Mouse (Mus musculus) limb, embryonic 11.5 days (tissue): ENCODE measurements around the gene Nucb1. TPM values are rescaled to one million over a fixed set of nuclear protein-coding genes. Genes with fewer than 3 reads are reported as not detected.

ENCODE experiments used
- ATAC-seq: fragments of 200-750 bp; cut with Nextera tagmentation; 2 replicates; pipeline ENCODE4 v1.8.0; 2017; ENCODE audit warnings: low read depth; ENCODE audit not compliant: insufficient number of reproducible peaks, low FRiP score, low TSS enrichment
- DNase-seq: peaks from one replicate; pipeline ENCODE4 v3.0.0-alpha.2; 2015; ENCODE audit warnings: low spot score
- H3K27ac ChIP-seq: fragments of 300-500 bp; sonication (generic); replicated peaks from 2 replicates; pipeline ENCODE4 v1.5.1; 2014; ENCODE audit warnings: low read depth, mild to moderate bottlenecking, low read length
- H3K27me3 ChIP-seq: fragments of 300-500 bp; sonication (generic); 2 replicates; pipeline ENCODE4 v1.6.1; 2014; ENCODE audit warnings: mild to moderate bottlenecking, low read length, mixed read lengths; ENCODE audit not compliant: control insufficient read depth, insufficient read depth
- H3K36me3 ChIP-seq: fragments of 300-500 bp; sonication (generic); 2 replicates; pipeline ENCODE4 v1.6.1; 2014; ENCODE audit warnings: mild to moderate bottlenecking, low read length, moderate library complexity, mixed read lengths; ENCODE audit not compliant: control insufficient read depth, insufficient read depth
- H3K4me1 ChIP-seq: fragments of 300-500 bp; sonication (generic); 2 replicates; pipeline ENCODE4 v1.6.1; 2014; ENCODE audit warnings: low read length, mixed read lengths; ENCODE audit not compliant: control insufficient read depth, insufficient read depth
- H3K4me2 ChIP-seq: fragments of 300-500 bp; sonication (generic); 2 replicates; pipeline ENCODE4 v1.6.1; 2014; ENCODE audit warnings: low read depth, mild to moderate bottlenecking, moderate library complexity; ENCODE audit not compliant: severe bottlenecking
- H3K4me3 ChIP-seq: fragments of 300-500 bp; sonication (generic); 2 replicates; pipeline ENCODE4 v1.5.1; 2014; ENCODE audit warnings: low read depth, low read length
- H3K9ac ChIP-seq: fragments of 300-500 bp; sonication (generic); 2 replicates; pipeline ENCODE4 v1.6.1; 2014; ENCODE audit warnings: mild to moderate bottlenecking, low read length
- H3K9me3 ChIP-seq: fragments of 300-500 bp; sonication (generic); 2 replicates; pipeline ENCODE4 v1.6.1; 2016; ENCODE audit warnings: low read length; ENCODE audit not compliant: control insufficient read depth
- WGBS: fragments of 180-500 bp; shearing (Covaris S2); extraction: QIAGEN DNeasy Blood & Tissue Kit; methylation state at CpG from one replicate; pipeline ENCODE4 v1.1.7; 2014; 5-methylcytosine and 5-hydroxymethylcytosine counted together
- microRNA-seq: library from miRNA; unstranded; fragments of <30 nt; microRNA quantifications from one replicate; pipeline ENCODE4, GENCODE M21; 2016
- polyA plus RNA-seq: library from polyadenylated mRNA; unstranded; fragments of >200 nt; fragmentation: Nextera tagmentation; extraction: Ambion mirVana; gene quantifications from 2 replicates; pipeline ENCODE4 v1.2.1, GENCODE M21; 2014

The Nucb1 gene
- polyA plus RNA-seq, 1 experiment from 2014 or later, result 122 TPM

DNA sequence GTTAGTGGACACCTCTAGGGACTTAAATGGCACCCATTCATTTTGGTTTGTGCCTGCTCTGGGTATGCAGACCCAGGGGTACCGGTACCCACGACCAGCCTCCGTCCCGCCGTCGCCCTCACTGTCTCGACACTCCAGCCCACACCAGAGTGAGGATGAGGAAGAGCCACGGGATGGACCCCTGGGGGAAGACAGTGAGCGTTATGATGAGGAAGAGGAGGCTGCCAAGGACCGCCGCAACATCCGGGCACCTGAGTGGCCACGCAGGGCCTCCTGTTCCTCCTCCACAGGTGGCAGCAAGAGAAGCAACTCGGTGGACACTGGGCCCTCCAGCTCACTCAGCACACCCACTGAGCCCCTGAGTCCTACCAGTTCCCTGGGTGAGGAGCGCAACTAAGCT is 55.2 kb downstream of the Nucb1 start:
- H3K4me1 ChIP-seq, result peaks cover 18% of the 10 kb centered on the region
- H3K9me3 ChIP-seq, result no peaks in the 10 kb centered on the region
- no peak overlapping the region for H3K4me3 ChIP-seq
- DNase-seq, result no peak
- H3K36me3 ChIP-seq, result peaks cover 26% of the 10 kb centered on the region; the same call in 1 of the 2 replicates
- no peak overlapping the region for H3K4me2 ChIP-seq
- no peak overlapping the region for H3K9ac ChIP-seq
- no peak for ATAC-seq
- no peak overlapping the region for H3K27ac ChIP-seq
- WGBS, result 90% methylated on average over 15 of the region's 15 CpGs
- no peaks in the 10 kb centered on the region for H3K27me3 ChIP-seq

DNA sequence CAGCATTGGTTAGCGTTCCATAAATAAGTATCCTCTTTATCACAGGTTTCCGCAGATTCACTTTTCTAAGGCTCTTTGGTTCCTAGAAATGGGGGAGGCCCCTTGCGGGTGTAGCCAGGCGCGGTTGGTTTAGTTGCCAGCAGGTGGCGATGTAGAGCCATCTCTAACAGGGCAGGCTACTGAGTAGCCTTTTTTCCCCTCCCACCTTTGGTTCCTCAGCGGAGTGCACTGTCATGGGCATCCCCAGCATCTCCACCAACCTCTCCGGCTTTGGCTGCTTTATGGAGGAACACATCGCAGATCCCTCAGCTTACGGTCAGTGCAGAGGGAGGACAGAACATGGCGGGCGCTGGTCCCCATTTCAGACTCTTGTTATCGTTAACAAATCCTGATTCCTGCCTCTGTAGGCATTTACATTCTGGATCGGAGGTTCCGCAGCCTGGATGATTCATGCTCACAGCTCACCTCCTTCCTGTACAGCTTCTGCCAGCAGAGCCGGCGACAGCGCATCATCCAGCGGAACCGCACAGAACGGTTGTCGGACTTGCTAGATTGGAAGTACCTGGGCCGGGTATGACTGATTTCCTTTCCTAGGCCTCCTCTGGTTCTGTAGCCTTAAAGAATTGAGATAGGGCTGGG is 58.7 kb downstream of the Nucb1 start:
- no peak overlapping the region for H3K4me2 ChIP-seq
- H3K4me1 ChIP-seq, result no peaks in the 10 kb centered on the region
- H3K4me3 ChIP-seq, result no peak overlapping the region
- DNase-seq, result peak; percentile 88
- ATAC-seq, result peak; percentile 42; the same call in 1 of the 2 replicates
- no peak overlapping the region for H3K27ac ChIP-seq
- no peak overlapping the region for H3K9ac ChIP-seq
- H3K9me3 ChIP-seq, result no peaks in the 10 kb centered on the region
- H3K27me3 ChIP-seq, result no peaks in the 10 kb centered on the region
- WGBS, result 52% methylated on average over 23 of the region's 23 CpGs
- H3K36me3 ChIP-seq, result peaks cover 14% of the 10 kb centered on the region; the same call in 1 of the 2 replicates

DNA sequence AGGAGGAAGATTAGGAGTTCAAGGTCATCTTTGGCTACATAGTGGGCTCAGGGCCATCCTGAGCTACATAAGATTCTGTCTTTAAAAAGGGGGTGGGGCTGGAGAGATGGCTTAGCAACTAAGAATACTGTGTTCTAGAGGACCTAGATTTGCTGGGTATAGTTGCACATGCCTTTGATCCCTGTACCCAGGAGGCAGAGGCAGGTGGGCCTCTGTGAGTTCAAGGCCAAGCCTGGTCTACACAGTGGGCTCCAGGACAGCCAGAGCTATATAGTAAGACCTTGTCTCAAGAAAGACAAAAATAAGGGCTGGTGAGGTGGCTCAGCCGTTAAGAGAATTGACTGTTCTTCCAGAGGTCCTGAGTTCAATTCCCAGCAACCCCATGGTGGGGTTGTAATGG is 60.2 kb downstream of the Nucb1 start:
- WGBS, result 82% methylated on average over 1 of the region's 1 CpGs
- Histone ChIP-seq H3K9ac (no peak overlapping the region), H3K4me1 (no peaks in the 10 kb centered on the region), H3K4me3 (no peak overlapping the region), H3K9me3 (no peaks in the 10 kb centered on the region), H3K27me3 (no peaks in the 10 kb centered on the region), H3K27ac (no peak overlapping the region), H3K36me3 (peaks cover 8% of the 10 kb centered on the region; the same call in 1 of the 2 replicates), H3K4me2 (no peak overlapping the region)
- no peak for ATAC-seq
- no peak for DNase-seq

DNA sequence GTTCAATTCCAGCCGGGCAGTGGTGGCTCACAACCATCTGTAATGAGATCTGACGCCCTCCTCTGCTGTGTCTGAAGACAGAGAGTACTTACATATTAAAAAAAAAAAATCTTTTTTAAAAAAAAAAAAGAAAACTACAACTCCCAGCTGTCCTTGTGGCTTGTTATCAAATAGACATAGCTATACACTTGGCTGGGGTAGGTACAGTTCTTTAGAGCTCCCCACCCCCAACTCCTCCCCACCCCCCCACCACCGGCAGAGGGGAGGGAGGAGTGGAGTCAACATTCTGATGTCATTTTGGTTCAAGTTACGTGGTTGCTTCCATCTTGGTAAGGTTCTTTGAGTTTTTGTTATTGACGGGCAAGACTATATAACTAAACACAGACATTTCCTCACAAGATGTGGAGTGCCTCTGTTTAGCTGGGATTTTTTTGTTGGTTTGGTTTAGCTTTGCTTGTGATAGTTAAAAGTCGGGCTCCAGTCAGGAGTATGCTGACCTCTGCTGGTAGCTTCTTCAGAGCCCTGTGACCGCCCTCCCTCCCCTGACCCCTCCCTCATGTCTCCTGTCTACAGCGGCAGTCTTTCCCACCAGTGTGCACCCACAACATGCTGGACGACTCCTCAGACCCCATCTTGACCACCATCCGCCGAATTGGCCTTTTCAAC is 62.7 kb downstream of the Nucb1 start:
- ATAC-seq (no peak), DNase-seq (peak; percentile 49)
- peaks cover 7% of the 10 kb centered on the region; the same call in 1 of the 2 replicates for H3K36me3 ChIP-seq
- H3K4me2 ChIP-seq, result no peak overlapping the region
- no peak overlapping the region for H3K9ac ChIP-seq
- no peak overlapping the region for H3K4me3 ChIP-seq
- H3K27me3 ChIP-seq, result no peaks in the 10 kb centered on the region
- no peak overlapping the region for H3K27ac ChIP-seq
- no peaks in the 10 kb centered on the region for H3K9me3 ChIP-seq
- H3K4me1 ChIP-seq, result no peaks in the 10 kb centered on the region
- 30% methylated on average over 11 of the region's 11 CpGs for WGBS

GRCm38 (mm10) chr7:45446589-45446988 is 63.6 kb downstream of the Nucb1 start:
- H3K4me1 ChIP-seq, result no peaks in the 10 kb centered on the region
- no peak overlapping the region for H3K4me3 ChIP-seq
- no peak for ATAC-seq
- peaks cover 7% of the 10 kb centered on the region; the same call in 1 of the 2 replicates for H3K36me3 ChIP-seq
- no peak overlapping the region for H3K27ac ChIP-seq
- no peak for DNase-seq
- H3K4me2 ChIP-seq, result no peak overlapping the region
- H3K27me3 ChIP-seq, result no peaks in the 10 kb centered on the region
- H3K9me3 ChIP-seq, result no peaks in the 10 kb centered on the region
- H3K9ac ChIP-seq, result no peak overlapping the region

DNA sequence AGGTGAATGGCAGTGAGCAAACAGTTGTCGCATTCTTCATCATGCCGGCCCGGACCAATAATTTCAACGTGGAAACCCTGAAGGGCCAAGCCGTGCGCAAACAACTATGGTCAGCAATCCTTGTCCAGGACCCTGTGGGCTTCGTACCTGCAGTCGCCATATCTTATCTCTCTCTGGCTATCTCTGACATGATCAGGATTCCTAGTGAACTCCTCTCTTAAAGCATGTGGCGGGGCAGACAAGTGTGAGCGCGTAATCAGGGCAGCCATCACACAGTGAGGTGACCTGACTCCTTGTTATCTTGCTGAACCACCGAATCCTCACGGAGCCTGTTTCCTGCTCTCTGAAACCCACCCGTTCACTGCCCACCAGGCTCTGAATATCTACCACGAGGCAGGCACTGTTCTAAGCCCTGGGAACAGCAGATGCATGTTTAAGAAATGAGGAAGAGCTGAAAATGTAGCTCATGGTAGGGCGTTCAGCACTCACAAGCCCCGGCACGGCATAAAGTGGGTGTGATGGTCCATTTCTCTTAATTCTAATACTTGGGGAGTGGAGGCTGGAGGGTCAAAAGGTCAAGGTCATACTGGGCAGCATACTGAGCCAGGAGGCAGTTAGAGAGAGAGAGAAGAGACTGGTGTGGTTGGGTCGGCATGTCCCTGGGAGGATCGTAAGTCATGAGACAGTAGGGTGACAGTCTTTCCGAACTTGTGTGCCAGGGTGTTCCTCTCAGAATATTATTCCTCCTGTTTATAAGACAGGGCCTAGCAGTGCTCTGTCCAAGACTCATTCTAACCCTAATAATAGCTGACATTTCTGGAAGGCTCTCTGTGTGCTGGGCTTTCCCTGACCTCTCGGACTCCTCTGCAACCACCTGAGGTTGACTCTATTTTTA is 66.4 kb downstream of the Nucb1 start:
- WGBS, result 87% methylated on average over 22 of the region's 22 CpGs
- no peak overlapping the region for H3K27ac ChIP-seq
- no peak for ATAC-seq
- no peak overlapping the region for H3K9ac ChIP-seq
- H3K4me1 ChIP-seq, result no peaks in the 10 kb centered on the region
- no peaks in the 10 kb centered on the region for H3K9me3 ChIP-seq
- H3K4me2 ChIP-seq, result no peak overlapping the region
- H3K4me3 ChIP-seq, result no peak overlapping the region
- H3K27me3 ChIP-seq, result no peaks in the 10 kb centered on the region
- peaks cover 9% of the 10 kb centered on the region; the same call in 1 of the 2 replicates for H3K36me3 ChIP-seq
- no peak for DNase-seq

Small RNA genes lying within 50 kb of the gene (microRNA-seq; reads per million reads assigned to microRNA genes)
- gene Gm22133, result not detected

Other genes starting within 250 kb of the Nucb1 start
- gene Slc6a21, start 232.9 kb downstream of the Nucb1 start, polyA plus RNA-seq, result not detected in 2 replicates
- 6.7 and 8.9 TPM in 2 replicates for gene Trpm4, start 176.6 kb downstream of the Nucb1 start, polyA plus RNA-seq
- gene Hrc, start 175.1 kb downstream of the Nucb1 start, polyA plus RNA-seq, result 0.52 and 0.83 TPM in 2 replicates
- 5.4 and 6.1 TPM in 2 replicates for gene Ppfia3, start 143.4 kb downstream of the Nucb1 start, polyA plus RNA-seq
- gene Lin7b, start 139.8 kb downstream of the Nucb1 start, polyA plus RNA-seq, result 0.43 and 0.89 TPM in 2 replicates
- gene Snrnp70, start 114.7 kb downstream of the Nucb1 start, polyA plus RNA-seq, result 87.5 and 93.0 TPM in 2 replicates
- gene Kcna7, start 104.8 kb downstream of the Nucb1 start, polyA plus RNA-seq, result not detected in 2 replicates
- gene Ntf5, start 96.7 kb downstream of the Nucb1 start, polyA plus RNA-seq, result 3.8 and 4.1 TPM in 2 replicates
- gene Lhb, start 89.6 kb downstream of the Nucb1 start, polyA plus RNA-seq, result not detected in 2 replicates
- gene Gys1, start 75.6 kb downstream of the Nucb1 start, polyA plus RNA-seq, result 39.1 and 41.8 TPM in 2 replicates
- gene Ruvbl2, start 72.3 kb downstream of the Nucb1 start, polyA plus RNA-seq, result 184 and 187 TPM in 2 replicates
- 4,688 and 5,046 TPM in 2 replicates for gene Ftl1, start 50.5 kb downstream of the Nucb1 start, polyA plus RNA-seq
- gene Bax, start 43.5 kb downstream of the Nucb1 start, polyA plus RNA-seq, result 186 and 191 TPM in 2 replicates
- gene Tulp2, start 28.5 kb downstream of the Nucb1 start, polyA plus RNA-seq, result 1.1 and 1.5 TPM in 2 replicates
- gene Gm45808, start 23.6 kb downstream of the Nucb1 start, polyA plus RNA-seq, result not detected in 2 replicates
- gene Dhdh, start 21.6 kb downstream of the Nucb1 start, polyA plus RNA-seq, result 3.3 and 4.3 TPM in 2 replicates
- 19.5 and 21.9 TPM in 2 replicates for gene Ppp1r15a, start 15.9 kb upstream of the Nucb1 start, polyA plus RNA-seq
- 0.52 and 0.64 TPM in 2 replicates for gene Plekha4, start 15.9 kb upstream of the Nucb1 start, polyA plus RNA-seq
- gene Hsd17b14, start 44.5 kb upstream of the Nucb1 start, polyA plus RNA-seq, result 0.58 and 1.0 TPM in 2 replicates
- 50.7 and 54.2 TPM in 2 replicates for gene Bcat2, start 59.7 kb upstream of the Nucb1 start, polyA plus RNA-seq
- not detected in 2 replicates for gene Fgf21, start 105.1 kb upstream of the Nucb1 start, polyA plus RNA-seq
- 0.07 TPM in 1 of 2 replicates, not detected in the other for gene Fut1, start 106.9 kb upstream of the Nucb1 start, polyA plus RNA-seq
- not detected in 2 replicates for gene Izumo1, start 111.4 kb upstream of the Nucb1 start, polyA plus RNA-seq
- 5.8 and 6.4 TPM in 2 replicates for gene Rasip1, start 117.1 kb upstream of the Nucb1 start, polyA plus RNA-seq
- gene Mamstr, start 129.6 kb upstream of the Nucb1 start, polyA plus RNA-seq, result 2.8 and 5.1 TPM in 2 replicates
- 0.12 and 0.28 TPM in 2 replicates for gene Fut2, start 156.0 kb upstream of the Nucb1 start, polyA plus RNA-seq
- 0.24 and 0.44 TPM in 2 replicates for gene Ntn5, start 173.6 kb upstream of the Nucb1 start, polyA plus RNA-seq
- 0.11 and 0.37 TPM in 2 replicates for gene Sec1, start 184.0 kb upstream of the Nucb1 start, polyA plus RNA-seq
- gene Car11, start 189.4 kb upstream of the Nucb1 start, polyA plus RNA-seq, result 5.1 and 5.5 TPM in 2 replicates
- 4.2 and 4.9 TPM in 2 replicates for gene Dbp, start 194.7 kb upstream of the Nucb1 start, polyA plus RNA-seq
- gene Rpl18, start 205.1 kb upstream of the Nucb1 start, polyA plus RNA-seq, result 1,181 and 1,244 TPM in 2 replicates
- 28.4 and 28.5 TPM in 2 replicates for gene Sphk2, start 207.6 kb upstream of the Nucb1 start, polyA plus RNA-seq
- 0.65 and 0.82 TPM in 2 replicates for gene Fam83e, start 210.8 kb upstream of the Nucb1 start, polyA plus RNA-seq
- not detected in 2 replicates for gene Spaca4, start 215.4 kb upstream of the Nucb1 start, polyA plus RNA-seq